12 mouse cellular contexts compared by ENCODE assay signal in genomic region chr2:35447453-35447852, GRCm38 (mm10). TPM values are rescaled to one million over a fixed set of nuclear protein-coding genes. Genes with fewer than 3 reads are reported as not detected.
A peak's percentile ranks its signal among the peaks of the same experiment; 100 is the strongest.
DNase-seq lines count a peak whose midpoint lies in the region; ATAC-seq and TF ChIP-seq lines count a peak whose summit lies in the region.
"Had no signal": no experiment of that assay in that cellular context is flagged by ENCODE, and none has a peak within 500 bp of the region (broad histone marks: within the 10 kb centered on the region; RNA-seq: fewer than 3 reads in every experiment).

No protein-coding gene starts in this region.

- TF ChIP-seq CTCF in bone marrow macrophage, adult 2 months (IDR thresholded peaks at IDR 0.05; ENCODE audit: low read depth, low read length) = no peak
- TF ChIP-seq CTCF in liver, postnatal 0 days (IDR thresholded peaks at IDR 0.05; ENCODE audit: low read depth) = no peak

- whole genome bisulfite sequencing in embryonic facial prominence, embryonic 12.5 days = 65% methylated on average over 7 of the region's 7 CpGs
- 82% methylated on average over 7 of the region's 7 CpGs for WGBS in embryonic facial prominence, embryonic 10.5 days
- 80% methylated on average over 7 of the region's 7 CpGs for WGBS in liver, embryonic 11.5 days
- WGBS in liver, postnatal 0 days (ENCODE audit: insufficient replicate concordance) = 69% methylated on average over 7 of the region's 7 CpGs
- WGBS in forebrain, embryonic 10.5 days = 90% methylated on average over 7 of the region's 7 CpGs

- H3K9ac ChIP-seq in embryonic facial prominence, embryonic 12.5 days = no peak overlapping the region
- 0 out of 2 replicates have a peak overlapping the region, but pooled peaks have one; percentile 6 for H3K9ac ChIP-seq in liver, embryonic 11.5 days (ENCODE audit: low read depth, low read length)
- H3K9ac ChIP-seq in liver, postnatal 0 days (replicated peaks) = no peak overlapping the region
- H3K9ac ChIP-seq: neural tube, embryonic 12.5 days had no signal

- no peak for TF ChIP-seq EP300 in liver, postnatal 0 days (IDR thresholded peaks at IDR 0.05; ENCODE audit: low read depth)

- no peak for ATAC-seq in embryonic facial prominence, embryonic 12.5 days (ENCODE audit: insufficient number of reproducible peaks, insufficient read depth, low FRiP score, low TSS enrichment)
- ATAC-seq in liver, embryonic 11.5 days (replicated peaks; ENCODE audit: low FRiP score) = no peak
- no peak for ATAC-seq in liver, postnatal 0 days

- H3K9me3 ChIP-seq in embryonic facial prominence, embryonic 12.5 days = no peaks in the 10 kb centered on the region
- H3K9me3 ChIP-seq in embryonic facial prominence, embryonic 10.5 days = no peaks in the 10 kb centered on the region
- no peaks in the 10 kb centered on the region for H3K9me3 ChIP-seq in liver, embryonic 11.5 days (ENCODE audit: control insufficient read depth, low read length)
- H3K9me3 ChIP-seq in liver, postnatal 0 days (ENCODE audit: low read length) = no peaks in the 10 kb centered on the region
- H3K9me3 ChIP-seq in forebrain, embryonic 10.5 days = no peaks in the 10 kb centered on the region
- H3K9me3 ChIP-seq: neural tube, embryonic 12.5 days had no signal

- DNase-seq in embryonic facial prominence, embryonic 10.5 days (ENCODE audit: low spot score) = no peak
- no peak for DNase-seq in liver, embryonic 11.5 days (ENCODE audit: low spot score)
- no peak for DNase-seq in liver
- DNase-seq in liver, postnatal 0 days = no peak
- DNase-seq in forebrain, embryonic 10.5 days (ENCODE audit: extremely low spot score, low spot score) = no peak
- DNase-seq in cerebellum, postnatal 10 days = no peak
- DNase-seq: cerebellum, adult 9-10 months had no signal

- no peak overlapping the region for H3K4me2 ChIP-seq in embryonic facial prominence, embryonic 12.5 days (replicated peaks)
- peak overlapping the region; percentile 9 for H3K4me2 ChIP-seq in liver, embryonic 11.5 days
- no peak overlapping the region for H3K4me2 ChIP-seq in liver, postnatal 0 days (ENCODE audit: low read depth, low read length)
- H3K4me2 ChIP-seq: neural tube, embryonic 12.5 days had no signal

- no peaks in the 10 kb centered on the region for H3K27me3 ChIP-seq in embryonic facial prominence, embryonic 12.5 days
- no peaks in the 10 kb centered on the region for H3K27me3 ChIP-seq in embryonic facial prominence, embryonic 10.5 days (replicated peaks; ENCODE audit: low read depth, poor library complexity, severe bottlenecking)
- no peaks in the 10 kb centered on the region for H3K27me3 ChIP-seq in liver, embryonic 11.5 days (replicated peaks; ENCODE audit: control insufficient read depth, insufficient read depth, low read length)
- no peaks in the 10 kb centered on the region for H3K27me3 ChIP-seq in liver, postnatal 0 days (ENCODE audit: insufficient read depth, low read length)
- H3K27me3 ChIP-seq in forebrain, embryonic 10.5 days (ENCODE audit: poor library complexity, severe bottlenecking) = no peaks in the 10 kb centered on the region
- H3K27me3 ChIP-seq: neural tube, embryonic 12.5 days had no signal

- H3K36me3 ChIP-seq in embryonic facial prominence, embryonic 12.5 days = no peaks in the 10 kb centered on the region
- H3K36me3 ChIP-seq in embryonic facial prominence, embryonic 10.5 days (replicated peaks) = no peaks in the 10 kb centered on the region
- no peaks in the 10 kb centered on the region for H3K36me3 ChIP-seq in liver, embryonic 11.5 days (ENCODE audit: control insufficient read depth, insufficient read depth, low read length)
- 0 out of 2 replicates have a peak, but pooled peaks cover 5% of the 10 kb centered on the region for H3K36me3 ChIP-seq in liver, postnatal 0 days (replicated peaks; ENCODE audit: insufficient read depth, low read length)
- no peaks in the 10 kb centered on the region for H3K36me3 ChIP-seq in forebrain, embryonic 10.5 days (replicated peaks)
- H3K36me3 ChIP-seq: neural tube, embryonic 12.5 days had no signal

- H3K27ac ChIP-seq in embryonic facial prominence, embryonic 12.5 days = 0 out of 2 replicates have a peak overlapping the region, but pooled peaks have one; percentile 14
- H3K27ac ChIP-seq in embryonic facial prominence, embryonic 10.5 days (replicated peaks) = no peak overlapping the region
- peak overlapping the region; percentile 38; the same call in 1 of the 2 replicates for H3K27ac ChIP-seq in liver, embryonic 11.5 days (ENCODE audit: low read depth, low read length)
- peak overlapping the region; percentile 89 for H3K27ac ChIP-seq in bone marrow macrophage, adult 2 months (ENCODE audit: insufficient read depth, low read depth, low read length)
- peak overlapping the region; percentile 66; the same call in 1 of the 2 replicates for H3K27ac ChIP-seq in liver, postnatal 0 days (ENCODE audit: low read depth)
- H3K27ac ChIP-seq in forebrain, embryonic 10.5 days = no peak overlapping the region
- H3K27ac ChIP-seq: layer of hippocampus, adult 2 months; neural tube, embryonic 12.5 days had no signal

- peaks cover 34% of the 10 kb centered on the region for H3K4me1 ChIP-seq in embryonic facial prominence, embryonic 12.5 days
- peaks cover 56% of the 10 kb centered on the region for H3K4me1 ChIP-seq in embryonic facial prominence, embryonic 10.5 days
- H3K4me1 ChIP-seq in liver, embryonic 11.5 days (replicated peaks; ENCODE audit: control insufficient read depth, insufficient read depth, low read length) = peaks cover 78% of the 10 kb centered on the region
- peaks cover 86% of the 10 kb centered on the region for H3K4me1 ChIP-seq in bone marrow macrophage, adult 2 months (ENCODE audit: control insufficient read depth, insufficient read depth, low read length)
- peaks cover 71% of the 10 kb centered on the region for H3K4me1 ChIP-seq in liver, postnatal 0 days (ENCODE audit: insufficient read depth)
- peaks cover 50% of the 10 kb centered on the region for H3K4me1 ChIP-seq in forebrain, embryonic 10.5 days

- H3K4me3 ChIP-seq in embryonic facial prominence, embryonic 12.5 days = no peak overlapping the region
- no peak overlapping the region for H3K4me3 ChIP-seq in embryonic facial prominence, embryonic 10.5 days
- H3K4me3 ChIP-seq in liver, embryonic 11.5 days (ENCODE audit: low read depth, low read length) = no peak overlapping the region
- H3K4me3 ChIP-seq in bone marrow macrophage, adult 2 months (ENCODE audit: insufficient read depth, low read length) = no peak overlapping the region
- no peak overlapping the region for H3K4me3 ChIP-seq in liver, postnatal 0 days (ENCODE audit: low read depth, low read length)
- no peak overlapping the region for H3K4me3 ChIP-seq in forebrain, embryonic 10.5 days
- H3K4me3 ChIP-seq: layer of hippocampus, adult 2 months; neural tube, embryonic 12.5 days had no signal

- TF ChIP-seq POLR2A in bone marrow macrophage, adult 2 months (IDR thresholded peaks at IDR 0.05; ENCODE audit: borderline replicate concordance, low read depth, low read length) = no peak

RNA-seq across cellular contexts. Expression of gene Ggta1, which starts 15.6 kb away (rescaled TPM):
- polyA plus RNA-seq in embryonic facial prominence, embryonic 12.5 days (2016; fragmentation: Nextera tagmentation; extraction: Ambion mirVana) = 9.8 and 10.8 TPM in 2 replicates
- 6.3 and 8.0 TPM in 2 replicates for polyA plus RNA-seq in embryonic facial prominence, embryonic 10.5 days (2016; fragmentation: Nextera tagmentation; extraction: Ambion mirVana)
- polyA plus RNA-seq in liver, embryonic 11.5 days (2014; fragmentation: Nextera tagmentation; extraction: Ambion mirVana) = 18.6 and 19.5 TPM in 2 replicates
- 67.5 and 83.4 TPM in 2 replicates for polyA plus RNA-seq in bone marrow macrophage, adult 2 months (2012; ENCODE audit: insufficient read depth, insufficient read length, missing spikeins)
- polyA plus RNA-seq in liver, postnatal 0 days (2015; fragmentation: Nextera tagmentation; extraction: Ambion mirVana) = 5.2 and 6.2 TPM in 2 replicates
- 6.4 TPM in 2 replicates for polyA plus RNA-seq in forebrain, embryonic 10.5 days (2016; fragmentation: Nextera tagmentation; extraction: Ambion mirVana)

RNA-seq across cellular contexts. Expression of gene 4930402F06Rik, which starts 50.5 kb away (rescaled TPM):
- not detected in 2 replicates for polyA plus RNA-seq in embryonic facial prominence, embryonic 12.5 days (2016; fragmentation: Nextera tagmentation; extraction: Ambion mirVana)
- not detected in 2 replicates for polyA plus RNA-seq in embryonic facial prominence, embryonic 10.5 days (2016; fragmentation: Nextera tagmentation; extraction: Ambion mirVana)
- not detected in 2 replicates for polyA plus RNA-seq in liver, embryonic 11.5 days (2014; fragmentation: Nextera tagmentation; extraction: Ambion mirVana)
- not detected in 2 replicates for polyA plus RNA-seq in bone marrow macrophage, adult 2 months (2012; ENCODE audit: insufficient read depth, insufficient read length, missing spikeins)
- polyA plus RNA-seq in liver, postnatal 0 days (2015; fragmentation: Nextera tagmentation; extraction: Ambion mirVana) = not detected in 2 replicates
- not detected in 2 replicates for polyA plus RNA-seq in forebrain, embryonic 10.5 days (2016; fragmentation: Nextera tagmentation; extraction: Ambion mirVana)
- polyA plus RNA-seq: gonadal fat pad, adult 2 months; neural tube, embryonic 12.5 days had no signal

Comparison
In these comparisons a context has a peak if more than half of its experiments do, and no peak if none do; other contexts are left out.
1. H3K27ac ChIP-seq: peak in embryonic facial prominence, embryonic 12.5 days (single experiment), liver, embryonic 11.5 days (single experiment), bone marrow macrophage, adult 2 months (single experiment) and liver, postnatal 0 days (single experiment); none in embryonic facial prominence, embryonic 10.5 days (single experiment) and forebrain, embryonic 10.5 days (single experiment).